ENCODE assay signal across 8 mouse cellular contexts in genomic region chr17:9167571-9168201, GRCm38 (mm10).
DNase-seq lines count a peak whose midpoint lies in the region; ATAC-seq and TF ChIP-seq lines count a peak whose summit lies in the region.

No protein-coding gene starts in this region.

- no peaks in the 10 kb centered on the region for H3K9me3 ChIP-seq in forebrain, embryonic 13.5 days (replicated peaks)
- no peaks in the 10 kb centered on the region for H3K9me3 ChIP-seq in hindbrain, embryonic 13.5 days
- H3K9me3 ChIP-seq in limb, embryonic 10.5 days (replicated peaks): no peaks in the 10 kb centered on the region
- H3K9me3 ChIP-seq in midbrain, postnatal 0 days (ENCODE audit: low read length): no peaks in the 10 kb centered on the region

- DNase-seq in ES-CJ7 (ENCODE audit: low read depth, low spot score): peak; percentile 52
- DNase-seq in brain, adult 2 months (ENCODE audit: low read depth, low spot score): peak; percentile 71
- peak; percentile 52 for DNase-seq in limb, embryonic 10.5 days (ENCODE audit: low spot score)
- DNase-seq in midbrain, postnatal 0 days (ENCODE audit: low spot score): peak; percentile 59
- no peak for DNase-seq in spleen, postnatal 36 days (ENCODE audit: low spot score in 2 of 2)

- H3K27me3 ChIP-seq in forebrain, embryonic 13.5 days: no peaks in the 10 kb centered on the region
- H3K27me3 ChIP-seq in hindbrain, embryonic 13.5 days: no peaks in the 10 kb centered on the region
- peaks cover 7% of the 10 kb centered on the region; the same call in 1 of the 2 replicates for H3K27me3 ChIP-seq in limb, embryonic 10.5 days (ENCODE audit: low read depth, poor library complexity, severe bottlenecking)
- no peaks in the 10 kb centered on the region for H3K27me3 ChIP-seq in midbrain, postnatal 0 days (ENCODE audit: insufficient read depth, low read length)

- peak overlapping the region; percentile 85 for H3K27ac ChIP-seq in forebrain, embryonic 13.5 days
- H3K27ac ChIP-seq in hindbrain, embryonic 13.5 days: peak overlapping the region; percentile 96
- peak overlapping the region; percentile 44; the same call in 1 of the 2 replicates for H3K27ac ChIP-seq in limb, embryonic 10.5 days
- H3K27ac ChIP-seq in midbrain, postnatal 0 days (ENCODE audit: low read depth, low read length): peak overlapping the region; percentile 93

- H3K9ac ChIP-seq in forebrain, embryonic 13.5 days: peak overlapping the region; percentile 74
- peak overlapping the region; percentile 85 for H3K9ac ChIP-seq in hindbrain, embryonic 13.5 days
- peak overlapping the region; percentile 74 for H3K9ac ChIP-seq in midbrain, postnatal 0 days (replicated peaks; ENCODE audit: low read length, poor library complexity, severe bottlenecking)

- under 1% methylated on average over 20 of the region's 20 CpGs for WGBS in forebrain, embryonic 13.5 days
- under 1% methylated on average over 20 of the region's 20 CpGs for WGBS in hindbrain, embryonic 13.5 days
- under 1% methylated on average over 20 of the region's 20 CpGs for WGBS in limb, embryonic 10.5 days
- under 1% methylated on average over 20 of the region's 20 CpGs for WGBS in midbrain, postnatal 0 days

- TF ChIP-seq CTCF in midbrain, postnatal 0 days (IDR thresholded peaks at IDR 0.05): no peak

- peaks cover 33% of the 10 kb centered on the region for H3K4me1 ChIP-seq in forebrain, embryonic 13.5 days
- peaks cover 32% of the 10 kb centered on the region for H3K4me1 ChIP-seq in hindbrain, embryonic 13.5 days (replicated peaks)
- H3K4me1 ChIP-seq in limb, embryonic 10.5 days: peaks cover 15% of the 10 kb centered on the region
- H3K4me1 ChIP-seq in midbrain, postnatal 0 days (ENCODE audit: insufficient read depth, low read length): peaks cover 4% of the 10 kb centered on the region

- H3K4me2 ChIP-seq in forebrain, embryonic 13.5 days: peak overlapping the region; percentile 88
- H3K4me2 ChIP-seq in hindbrain, embryonic 13.5 days: peak overlapping the region; percentile 89
- peak overlapping the region; percentile 89 for H3K4me2 ChIP-seq in midbrain, postnatal 0 days (ENCODE audit: low read depth, low read length, poor library complexity, severe bottlenecking)

- peak; percentile 22; the same call in 1 of the 2 replicates for ATAC-seq in forebrain, embryonic 13.5 days
- peak; percentile 62 for ATAC-seq in hindbrain, embryonic 13.5 days (ENCODE audit: low FRiP score)
- 0 out of 2 replicates have a peak, but pooled peaks have one; percentile 38 for ATAC-seq in midbrain, postnatal 0 days (ENCODE audit: low FRiP score)
- no peak for ATAC-seq in erythroid progenitor cell, adult 5-6 weeks (replicated peaks; ENCODE audit: low FRiP score, poor library complexity, severe bottlenecking)

- H3K36me3 ChIP-seq in forebrain, embryonic 13.5 days (ENCODE audit: poor library complexity, severe bottlenecking): no peaks in the 10 kb centered on the region
- H3K36me3 ChIP-seq in hindbrain, embryonic 13.5 days: no peaks in the 10 kb centered on the region
- no peaks in the 10 kb centered on the region for H3K36me3 ChIP-seq in limb, embryonic 10.5 days
- no peaks in the 10 kb centered on the region for H3K36me3 ChIP-seq in midbrain, postnatal 0 days (ENCODE audit: insufficient read depth, low read length)

- peak overlapping the region; percentile 48 for H3K4me3 ChIP-seq in forebrain, embryonic 13.5 days
- peak overlapping the region; percentile 54 for H3K4me3 ChIP-seq in hindbrain, embryonic 13.5 days
- peak overlapping the region; percentile 54 for H3K4me3 ChIP-seq in limb, embryonic 10.5 days
- H3K4me3 ChIP-seq in midbrain, postnatal 0 days (ENCODE audit: low read depth, low read length): peak overlapping the region; percentile 44

Comparison
In these comparisons a context has a peak if more than half of its experiments do, and no peak if none do; other contexts are left out.
1. DNase-seq: peak in ES-CJ7 (single experiment), brain, adult 2 months (single experiment), limb, embryonic 10.5 days (single experiment) and midbrain, postnatal 0 days (single experiment); none in spleen, postnatal 36 days (0 of 2).
2. H3K27ac ChIP-seq: peak in every context shown above with its lines; median percentile 96 in hindbrain, embryonic 13.5 days; 93 in midbrain, postnatal 0 days; 85 in forebrain, embryonic 13.5 days; 44 in limb, embryonic 10.5 days.
3. Peak in every context shown above with its lines, with median percentiles within 50 percentile points of each other: H3K4me2 ChIP-seq, H3K4me3 ChIP-seq and H3K9ac ChIP-seq.